Mouse (Mus musculus) embryonic fibroblast, embryonic 13.5 days (primary cell): Measurements from ENCODE around the gene Psmb9.

Experiments
- CTCF ChIP-seq: IDR thresholded peaks from 2 replicates; pipeline ENCODE4 v1.5.1; 2011; ENCODE audit warnings: mild to moderate bottlenecking, control low read depth, low read length, moderate library complexity, borderline replicate concordance; ENCODE audit not compliant: insufficient read depth
- POLR2A ChIP-seq: IDR thresholded peaks from 2 replicates; pipeline ENCODE4 v1.6.1; 2011; ENCODE audit warnings: low read depth, mild to moderate bottlenecking, control low read depth, low read length, moderate library complexity

DNA sequence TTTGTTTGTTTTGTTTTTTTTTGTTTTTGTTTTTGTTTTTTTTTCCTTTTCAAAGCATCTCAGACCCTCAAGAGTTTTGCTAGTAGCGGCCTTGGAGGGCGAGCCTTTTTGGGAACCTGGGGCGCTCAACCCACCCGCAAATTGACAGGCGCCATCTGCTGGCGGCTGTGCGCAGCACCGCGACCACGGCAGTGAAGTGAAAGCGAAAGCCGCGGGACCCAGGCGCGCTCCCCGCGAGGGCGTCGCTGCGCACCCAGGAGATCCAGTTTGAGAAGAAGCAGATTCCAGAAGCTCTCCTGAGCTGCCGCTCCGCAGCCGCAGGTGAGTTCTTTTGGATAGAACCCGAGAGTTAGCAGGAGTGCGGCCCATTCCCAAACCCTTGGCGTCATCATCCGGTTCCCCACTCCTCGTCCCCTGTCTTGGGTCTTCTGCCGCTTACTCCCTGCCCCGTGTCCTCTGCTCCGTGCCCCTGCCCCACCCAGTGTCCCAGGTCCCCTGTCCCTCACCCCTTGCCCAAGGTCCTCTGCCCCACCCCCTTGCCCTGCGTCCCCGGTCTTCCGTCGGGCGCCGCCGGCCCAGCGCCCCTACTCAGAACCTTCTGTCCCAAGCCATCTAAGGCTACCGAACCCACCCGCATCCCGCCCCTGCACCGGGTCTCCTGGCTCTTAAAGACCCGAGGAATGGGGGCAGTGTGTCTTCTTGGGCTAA, 16.9 kb upstream of the Psmb9 start:
- peak; percentile 87 for TF ChIP-seq CTCF
- 0 out of 2 replicates have a peak, but pooled peaks have one; percentile 25 for TF ChIP-seq POLR2A
